Mouse (Mus musculus): ENCODE results near the gene Sema4f. TPM values are rescaled to one million over a fixed set of nuclear protein-coding genes. Genes with fewer than 3 reads are reported as not detected.

Sema4f gene
- polyA plus RNA-seq, 1 experiment, result 0.43 TPM

GRCm38 (mm10) chr6:82880807-82881206, 58.8 kb downstream of the Sema4f start:
- DNase-seq (ENCODE audit: low read depth, low spot score), result no peak
- WGBS, result 87% methylated on average over 3 of the region's 3 CpGs

DNA sequence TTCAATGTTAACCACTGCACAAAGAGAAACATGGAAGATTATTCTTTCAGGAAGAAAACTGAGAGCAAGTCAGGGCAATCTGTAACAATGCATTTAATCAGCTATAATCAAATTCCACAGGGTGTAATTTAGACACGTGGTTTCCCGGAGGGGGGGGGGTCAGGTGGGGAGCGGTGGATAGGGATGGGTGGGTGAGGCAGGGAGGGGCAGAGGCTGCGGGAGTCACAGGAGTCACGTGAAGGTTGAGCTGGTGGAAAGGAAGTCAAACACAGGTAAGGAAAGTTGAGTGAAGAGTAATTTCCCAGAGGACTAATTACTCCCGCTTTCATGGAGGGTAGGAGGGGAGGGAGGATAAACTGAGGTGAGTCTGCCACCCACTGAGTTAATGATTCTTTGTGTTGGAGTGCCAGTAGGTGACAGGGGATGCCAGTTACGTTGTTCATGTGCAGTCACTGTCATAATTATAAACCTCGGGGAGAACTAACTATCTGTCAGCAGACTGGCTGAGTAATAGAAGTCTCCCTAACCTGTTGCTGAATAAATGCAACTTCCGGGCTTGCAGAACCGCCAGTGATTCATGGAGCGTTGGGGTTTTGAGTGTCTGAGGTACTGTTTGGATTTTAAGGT, 60.0 kb downstream of the Sema4f start:
- peak; percentile 76 for DNase-seq (ENCODE audit: low read depth, low spot score)
- WGBS, result 22% methylated on average over 11 of the region's 11 CpGs

GRCm38 (mm10) chr6:82875509-82875935, 64.0 kb downstream of the Sema4f start:
- WGBS, result 17% methylated on average over 6 of the region's 6 CpGs
- DNase-seq (ENCODE audit: low read depth, low spot score), result no peak

GRCm38 (mm10) chr6:82872332-82872707, 67.2 kb downstream of the Sema4f start:
- 56% methylated on average over 6 of the region's 6 CpGs for WGBS
- DNase-seq (ENCODE audit: low read depth, low spot score), result no peak

DNA sequence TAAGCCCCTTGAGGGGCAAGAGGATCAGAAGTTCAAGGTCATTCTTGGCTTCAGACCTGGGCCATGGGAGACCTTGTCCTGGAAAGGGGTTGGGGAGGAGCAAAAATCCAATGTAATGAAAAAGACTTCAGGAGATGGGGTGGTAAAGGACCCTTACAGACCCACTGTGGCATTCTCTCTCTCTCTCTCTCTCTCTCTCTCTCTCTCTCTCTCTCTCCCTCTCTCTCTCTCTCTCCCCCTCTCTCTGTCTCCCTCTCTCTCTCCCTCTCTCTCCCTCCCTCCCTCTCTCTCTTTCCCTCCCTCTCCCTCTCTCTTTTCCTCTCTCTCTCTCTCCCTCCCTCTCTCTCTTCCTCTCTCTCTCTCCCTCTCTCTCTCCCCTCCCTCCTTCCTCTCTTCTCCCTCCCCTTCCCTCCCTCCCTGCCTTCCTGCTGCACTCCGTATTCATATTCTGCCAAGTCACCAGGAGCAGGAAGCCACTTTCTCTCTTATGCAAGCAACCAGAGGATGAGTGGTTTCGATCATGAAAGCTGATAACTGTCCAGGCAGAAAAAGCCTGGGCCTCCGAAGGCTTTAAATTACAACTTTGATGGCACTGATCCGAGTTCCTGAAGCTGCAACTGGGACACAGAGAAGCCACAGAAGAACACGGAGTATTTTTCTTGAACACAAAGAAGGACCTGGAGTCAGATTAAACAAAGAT, 67.8 kb downstream of the Sema4f start:
- no peak for DNase-seq (ENCODE audit: low read depth, low spot score)
- WGBS, result under 1% methylated on average over 5 of the region's 5 CpGs

- DNase-seq (ENCODE audit: low read depth, low spot score), result no peak
- WGBS, result 43% methylated on average over 5 of the region's 5 CpGs
These were observed 71.1 kb downstream of the Sema4f start for GRCm38 (mm10) chr6:82868476-82868875.

- DNase-seq (ENCODE audit: low read depth, low spot score), result no peak
- 37% methylated on average over 8 of the region's 8 CpGs for WGBS
These were observed 76.1 kb downstream of the Sema4f start for GRCm38 (mm10) chr6:82863380-82863874.

GRCm38 (mm10) chr6:82862475-82862874, 77.1 kb downstream of the Sema4f start:
- DNase-seq (ENCODE audit: low read depth, low spot score), result no peak
- 81% methylated on average over 7 of the region's 7 CpGs for WGBS

DNA sequence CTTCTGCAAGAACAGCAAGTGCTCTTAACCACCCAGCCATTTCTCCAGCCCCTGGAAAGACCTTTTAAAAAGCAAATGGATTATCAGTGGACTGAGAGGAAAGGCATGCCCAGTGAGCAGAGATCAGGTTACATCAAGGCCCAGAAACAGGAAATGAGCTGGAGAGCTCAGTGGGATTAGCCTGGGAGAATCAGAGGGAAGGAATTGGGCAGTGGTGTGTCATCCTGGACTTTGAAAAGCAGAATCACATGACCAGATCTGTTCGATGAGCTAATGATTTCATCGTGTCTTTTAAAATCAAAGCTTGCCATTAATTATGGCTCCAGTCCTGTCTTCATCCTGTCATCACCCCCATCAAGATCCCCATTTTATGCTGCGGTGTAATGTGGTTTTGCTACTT, 77.5 kb downstream of the Sema4f start:
- no peak for DNase-seq (ENCODE audit: low read depth, low spot score)

More for the DNA sequence above, 77.5 kb downstream of the Sema4f start:
- 61% methylated on average over 3 of the region's 3 CpGs for WGBS

Other genes starting within 250 kb of the Sema4f start
- gene Pole4, start 234.4 kb downstream of the Sema4f start, polyA plus RNA-seq (2012; rRNA removed), result 13.4 and 14.5 TPM in 2 replicates
- 14.1 and 32.4 TPM in 2 replicates for gene Hk2, start 165.3 kb downstream of the Sema4f start, polyA plus RNA-seq (2012; rRNA removed)
- gene M1ap, start 7.1 kb upstream of the Sema4f start, polyA plus RNA-seq (2012; rRNA removed), result 0.34 and 0.46 TPM in 2 replicates
- gene Dok1, start 93.7 kb upstream of the Sema4f start, polyA plus RNA-seq (2012; rRNA removed), result 9.8 and 10.5 TPM in 2 replicates
- 3.1 and 3.9 TPM in 2 replicates for gene Loxl3, start 94.4 kb upstream of the Sema4f start, polyA plus RNA-seq (2012; rRNA removed)
- gene Aup1, start 114.8 kb upstream of the Sema4f start, polyA plus RNA-seq (2012; rRNA removed), result 363 and 445 TPM in 2 replicates
- 39.7 and 39.9 TPM in 2 replicates for gene Htra2, start 115.5 kb upstream of the Sema4f start, polyA plus RNA-seq (2012; rRNA removed)
- gene Dqx1, start 118.1 kb upstream of the Sema4f start, polyA plus RNA-seq (2012; rRNA removed), result 35.3 and 57.3 TPM in 2 replicates
- 1.9 and 2.4 TPM in 2 replicates for gene Tlx2, start 130.5 kb upstream of the Sema4f start, polyA plus RNA-seq (2012; rRNA removed)
- 16.8 and 19.3 TPM in 2 replicates for gene Pcgf1, start 138.1 kb upstream of the Sema4f start, polyA plus RNA-seq (2012; rRNA removed)
- gene Lbx2, start 146.6 kb upstream of the Sema4f start, polyA plus RNA-seq (2012; rRNA removed), result 0.71 and 1.2 TPM in 2 replicates
- gene Ccdc142, start 161.8 kb upstream of the Sema4f start, polyA plus RNA-seq (2012; rRNA removed), result 1.6 and 6.5 TPM in 2 replicates
- 3.7 and 5.3 TPM in 2 replicates for gene Gm42688, start 161.8 kb upstream of the Sema4f start, polyA plus RNA-seq (2012; rRNA removed)
- 60.3 and 72.0 TPM in 2 replicates for gene Mrpl53, start 169.3 kb upstream of the Sema4f start, polyA plus RNA-seq (2012; rRNA removed)
- gene Mogs, start 175.7 kb upstream of the Sema4f start, polyA plus RNA-seq (2012; rRNA removed), result 63.5 and 67.4 TPM in 2 replicates
- gene Wbp1, start 181.8 kb upstream of the Sema4f start, polyA plus RNA-seq (2012; rRNA removed), result 144 and 172 TPM in 2 replicates
- gene Ino80b, start 185.7 kb upstream of the Sema4f start, polyA plus RNA-seq (2012; rRNA removed), result 14.6 and 15.6 TPM in 2 replicates
- 79.9 and 101 TPM in 2 replicates for gene Rtkn, start 195.7 kb upstream of the Sema4f start, polyA plus RNA-seq (2012; rRNA removed)
- gene Wdr54, start 216.6 kb upstream of the Sema4f start, polyA plus RNA-seq (2012; rRNA removed), result 1.4 and 1.8 TPM in 2 replicates
- gene 1700003E16Rik, start 216.6 kb upstream of the Sema4f start, polyA plus RNA-seq (2012; rRNA removed), result 0.10 and 0.25 TPM in 2 replicates
- 82.1 and 103 TPM in 2 replicates for gene Dctn1, start 226.2 kb upstream of the Sema4f start, polyA plus RNA-seq (2012; rRNA removed)

Measured in large intestine, adult 2 months (tissue).